Mouse (Mus musculus): Measurements from ENCODE around the gene Dnajb11. TPM values are rescaled to one million over a fixed set of nuclear protein-coding genes. Genes with fewer than 3 reads are reported as not detected.

The Dnajb11 gene
- polyA plus RNA-seq, 1 experiment from 2014 or later: 112 TPM

DNA sequence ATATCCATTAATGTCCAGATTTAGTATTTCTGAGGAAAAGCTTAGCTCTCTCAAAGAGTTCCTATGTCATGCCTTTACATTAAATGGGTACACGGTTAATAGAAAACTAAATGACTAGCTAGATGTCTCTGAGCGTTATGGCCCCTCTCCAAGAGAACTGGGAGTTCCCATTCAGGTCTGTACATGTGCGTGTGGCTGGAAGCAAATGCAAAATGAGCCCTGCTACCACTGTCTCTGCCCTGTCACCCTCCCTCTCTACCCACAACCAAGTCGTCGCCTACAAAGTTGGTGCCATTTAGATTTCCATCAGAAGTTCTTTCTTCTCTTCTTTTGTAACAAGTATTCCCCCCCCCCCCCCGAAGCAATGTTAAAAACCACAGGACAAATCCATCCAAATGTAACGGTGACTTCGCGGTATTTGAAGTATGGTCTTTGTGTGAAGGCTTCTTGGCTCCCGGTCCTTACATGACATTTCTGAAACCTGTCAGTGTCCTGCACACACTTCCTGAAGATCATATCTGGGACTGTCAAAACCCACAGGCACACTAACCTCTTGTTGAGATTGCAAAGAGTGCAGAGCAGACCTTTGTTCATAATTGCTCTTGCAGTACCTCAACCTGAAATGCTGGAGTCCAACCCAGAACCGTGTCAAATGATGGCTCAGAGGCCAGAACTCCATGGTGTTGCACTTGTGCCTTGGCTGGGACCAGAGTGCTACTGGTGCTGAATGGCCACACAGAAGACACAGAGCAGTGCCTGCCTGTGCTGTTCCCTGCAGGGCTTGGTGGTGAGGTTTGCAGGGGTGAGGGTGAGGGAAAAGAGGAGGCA, 33.3 kb downstream of the Dnajb11 start, which contains the start of gene Ahsg:
Gene Ahsg (plus strand): TSS at position 595 of the 828 bp plus-strand sequence.
- no peaks in the 10 kb centered on the region for H3K9me3 ChIP-seq (ENCODE audit: control insufficient read depth, low read length)
- no peaks in the 10 kb centered on the region for H3K4me1 ChIP-seq (ENCODE audit: control insufficient read depth, insufficient read depth, low read length)
- H3K4me2 ChIP-seq (replicated peaks; ENCODE audit: low read depth, low read length): no peak within 1 kb of the TSS
- no peak for ATAC-seq (ENCODE audit: low FRiP score, low TSS enrichment)
- H3K27ac ChIP-seq (ENCODE audit: low read depth, low read length): no peak within 1 kb of the TSS
- H3K4me3 ChIP-seq (ENCODE audit: low read length): no peak within 1 kb of the TSS
- no peaks in the 10 kb centered on the region for H3K27me3 ChIP-seq (ENCODE audit: control insufficient read depth, insufficient read depth, low read length)
- no peaks in the 10 kb centered on the region for H3K36me3 ChIP-seq (ENCODE audit: control insufficient read depth, insufficient read depth, low read length)
- 89% methylated on average over 11 of the region's 11 CpGs for WGBS
- H3K9ac ChIP-seq (ENCODE audit: low read depth, low read length): no peak within 1 kb of the TSS

DNA sequence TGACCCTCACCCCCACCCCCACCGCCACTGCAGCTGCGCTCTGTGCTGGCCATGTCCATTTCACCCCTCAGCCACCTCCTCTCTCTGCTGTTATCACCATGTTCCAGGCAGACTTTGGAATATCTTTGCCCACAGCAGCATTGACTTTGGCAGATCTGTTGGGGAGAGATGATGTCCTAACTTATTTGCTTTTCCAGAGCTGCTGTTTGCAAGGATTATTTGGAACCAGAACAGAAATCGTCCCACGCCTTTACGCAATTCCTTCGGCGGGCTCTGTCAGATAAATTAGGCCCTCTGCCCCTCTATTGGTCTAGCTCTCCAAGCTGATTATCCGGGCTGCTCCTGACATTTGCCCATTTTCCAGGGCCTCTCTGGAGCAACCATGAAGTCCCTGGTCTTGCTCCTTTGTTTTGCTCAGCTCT, 34.1 kb downstream of the Dnajb11 start:
- Histone ChIP-seq H3K4me3 (ENCODE audit: low read length) (no peak overlapping the region), H3K36me3 (ENCODE audit: control insufficient read depth, insufficient read depth, low read length) (no peaks in the 10 kb centered on the region), H3K4me1 (ENCODE audit: control insufficient read depth, insufficient read depth, low read length) (no peaks in the 10 kb centered on the region), H3K9me3 (ENCODE audit: control insufficient read depth, low read length) (no peaks in the 10 kb centered on the region), H3K4me2 (replicated peaks; ENCODE audit: low read depth, low read length) (no peak overlapping the region), H3K9ac (ENCODE audit: low read depth, low read length) (no peak overlapping the region), H3K27ac (ENCODE audit: low read depth, low read length) (no peak overlapping the region), H3K27me3 (ENCODE audit: control insufficient read depth, insufficient read depth, low read length) (no peaks in the 10 kb centered on the region)
- 92% methylated on average over 8 of the region's 8 CpGs for WGBS
- no peak for ATAC-seq (ENCODE audit: low FRiP score, low TSS enrichment)

DNA sequence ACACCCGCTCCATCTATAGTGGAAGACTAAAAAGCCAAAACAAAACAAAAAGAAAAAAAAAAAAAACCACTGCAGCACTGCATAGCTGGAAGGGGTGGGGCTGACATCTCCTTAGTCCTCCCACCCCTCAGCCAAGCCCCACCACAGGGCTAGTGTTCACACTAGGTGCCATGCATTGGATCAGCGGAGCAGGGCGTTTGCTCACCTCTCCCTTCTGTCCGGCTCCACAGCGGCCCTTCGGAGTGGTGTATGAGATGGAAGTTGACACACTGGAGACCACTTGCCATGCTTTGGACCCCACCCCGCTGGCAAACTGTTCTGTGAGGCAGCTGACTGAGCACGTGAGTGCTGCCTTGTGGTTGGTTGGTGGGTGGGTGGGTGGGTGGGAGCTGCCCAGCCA, 36.5 kb downstream of the Dnajb11 start:
- H3K27ac ChIP-seq (ENCODE audit: low read depth, low read length): no peak overlapping the region
- no peaks in the 10 kb centered on the region for H3K4me1 ChIP-seq (ENCODE audit: control insufficient read depth, insufficient read depth, low read length)
- ATAC-seq (ENCODE audit: low FRiP score, low TSS enrichment): no peak
- 70% methylated on average over 7 of the region's 8 CpGs for WGBS
- no peak overlapping the region for H3K4me3 ChIP-seq (ENCODE audit: low read length)
- H3K9me3 ChIP-seq (ENCODE audit: control insufficient read depth, low read length): no peaks in the 10 kb centered on the region
- H3K4me2 ChIP-seq (replicated peaks; ENCODE audit: low read depth, low read length): no peak overlapping the region
- no peaks in the 10 kb centered on the region for H3K27me3 ChIP-seq (ENCODE audit: control insufficient read depth, insufficient read depth, low read length)
- no peaks in the 10 kb centered on the region for H3K36me3 ChIP-seq (ENCODE audit: control insufficient read depth, insufficient read depth, low read length)
- H3K9ac ChIP-seq (ENCODE audit: low read depth, low read length): no peak overlapping the region

DNA sequence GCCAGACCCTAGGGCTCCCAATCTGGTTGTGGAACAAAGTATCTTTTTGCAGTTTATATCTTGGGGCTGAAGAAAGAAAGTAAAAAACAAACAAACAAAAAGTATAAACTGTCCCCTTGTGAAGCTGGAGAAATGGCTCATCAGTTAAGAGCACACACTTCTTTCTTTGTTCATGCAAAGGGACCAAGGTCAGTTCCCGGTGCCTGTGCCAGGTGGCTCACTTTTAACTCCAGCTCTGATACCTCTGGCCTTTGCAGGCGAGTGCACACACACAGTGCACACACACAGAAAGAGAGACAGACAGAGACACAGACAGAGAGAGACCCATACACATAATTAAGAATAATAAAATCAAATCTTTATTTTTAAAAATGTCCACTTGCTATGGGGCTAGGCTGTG, 39.0 kb downstream of the Dnajb11 start:
- H3K36me3 ChIP-seq (ENCODE audit: control insufficient read depth, insufficient read depth, low read length): no peaks in the 10 kb centered on the region
- no peaks in the 10 kb centered on the region for H3K9me3 ChIP-seq (ENCODE audit: control insufficient read depth, low read length)
- no peak overlapping the region for H3K9ac ChIP-seq (ENCODE audit: low read depth, low read length)
- H3K27me3 ChIP-seq (ENCODE audit: control insufficient read depth, insufficient read depth, low read length): no peaks in the 10 kb centered on the region
- ATAC-seq (ENCODE audit: low FRiP score, low TSS enrichment): no peak
- no peaks in the 10 kb centered on the region for H3K4me1 ChIP-seq (ENCODE audit: control insufficient read depth, insufficient read depth, low read length)
- WGBS: 70% methylated on average over 2 of the region's 2 CpGs
- no peak overlapping the region for H3K4me3 ChIP-seq (ENCODE audit: low read length)
- no peak overlapping the region for H3K27ac ChIP-seq (ENCODE audit: low read depth, low read length)
- no peak overlapping the region for H3K4me2 ChIP-seq (replicated peaks; ENCODE audit: low read depth, low read length)

DNA sequence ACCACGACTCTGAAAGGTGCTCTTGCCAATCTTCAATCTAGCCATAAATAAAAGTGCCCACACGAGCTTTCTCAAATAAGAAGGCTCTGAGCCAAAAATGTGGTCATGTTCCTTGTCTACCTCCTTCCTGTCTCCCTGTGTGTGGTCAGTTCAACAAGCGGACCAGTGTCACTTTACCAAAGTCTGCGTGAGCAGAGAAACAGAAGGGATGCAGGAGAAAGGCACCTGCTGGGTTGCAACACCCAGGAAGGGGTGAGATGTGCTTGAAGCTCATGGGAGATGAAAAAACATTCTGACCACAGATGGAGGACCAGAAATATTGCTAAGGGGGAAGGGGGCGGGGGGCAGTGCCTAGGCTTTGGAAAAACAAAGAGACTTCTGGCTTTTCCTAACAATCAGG, 41.7 kb downstream of the Dnajb11 start:
- H3K9me3 ChIP-seq (ENCODE audit: control insufficient read depth, low read length): no peaks in the 10 kb centered on the region
- no peak for ATAC-seq (ENCODE audit: low FRiP score, low TSS enrichment)
- WGBS: 52% methylated on average over 5 of the region's 5 CpGs
- no peaks in the 10 kb centered on the region for H3K36me3 ChIP-seq (ENCODE audit: control insufficient read depth, insufficient read depth, low read length)
- no peak overlapping the region for H3K4me2 ChIP-seq (replicated peaks; ENCODE audit: low read depth, low read length)
- no peak overlapping the region for H3K4me3 ChIP-seq (ENCODE audit: low read length)
- H3K27ac ChIP-seq (ENCODE audit: low read depth, low read length): no peak overlapping the region
- H3K9ac ChIP-seq (ENCODE audit: low read depth, low read length): no peak overlapping the region
- H3K4me1 ChIP-seq (ENCODE audit: control insufficient read depth, insufficient read depth, low read length): no peaks in the 10 kb centered on the region
- H3K27me3 ChIP-seq (ENCODE audit: control insufficient read depth, insufficient read depth, low read length): no peaks in the 10 kb centered on the region

DNA sequence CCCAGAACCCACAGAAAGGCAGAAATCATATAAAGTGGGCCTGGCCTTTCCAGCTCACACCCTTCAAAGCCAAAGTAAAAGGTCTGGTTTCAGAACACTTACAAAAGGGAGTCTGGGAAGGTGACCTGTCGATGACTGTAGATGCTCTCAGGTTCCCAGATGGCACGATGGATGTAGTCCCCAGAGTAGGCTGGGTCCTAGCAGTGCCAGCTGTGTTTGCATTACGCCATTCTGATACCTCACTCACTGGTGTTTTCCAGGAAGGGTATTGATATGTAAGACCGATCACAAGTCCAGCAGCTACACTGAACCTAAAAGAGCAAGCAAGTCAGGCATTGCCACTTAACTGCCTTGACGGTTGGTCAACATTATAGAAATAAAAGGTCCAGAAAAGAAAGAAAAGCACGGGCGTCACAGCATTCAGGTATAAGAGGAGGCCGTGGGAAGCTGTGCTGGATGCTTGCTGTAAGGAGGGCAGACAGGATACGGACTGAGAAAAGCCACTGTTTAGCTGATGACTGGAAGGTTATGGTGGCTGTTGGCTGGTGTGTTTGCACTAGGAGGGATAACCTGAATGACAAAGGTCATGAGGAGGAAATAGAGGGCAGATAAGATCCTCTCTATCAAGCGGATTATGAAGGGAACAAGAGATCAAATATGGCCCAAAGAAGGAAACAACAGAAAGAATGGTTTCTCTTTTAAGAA, 42.4 kb downstream of the Dnajb11 start:
- 76% methylated on average over 10 of the region's 10 CpGs for WGBS
- ATAC-seq (ENCODE audit: low FRiP score, low TSS enrichment): no peak
- Histone ChIP-seq H3K27ac (ENCODE audit: low read depth, low read length) (no peak overlapping the region), H3K4me2 (replicated peaks; ENCODE audit: low read depth, low read length) (no peak overlapping the region), H3K27me3 (ENCODE audit: control insufficient read depth, insufficient read depth, low read length) (no peaks in the 10 kb centered on the region), H3K9ac (ENCODE audit: low read depth, low read length) (no peak overlapping the region), H3K36me3 (ENCODE audit: control insufficient read depth, insufficient read depth, low read length) (no peaks in the 10 kb centered on the region), H3K4me3 (ENCODE audit: low read length) (no peak overlapping the region), H3K9me3 (ENCODE audit: control insufficient read depth, low read length) (no peaks in the 10 kb centered on the region), H3K4me1 (ENCODE audit: control insufficient read depth, insufficient read depth, low read length) (no peaks in the 10 kb centered on the region)

DNA sequence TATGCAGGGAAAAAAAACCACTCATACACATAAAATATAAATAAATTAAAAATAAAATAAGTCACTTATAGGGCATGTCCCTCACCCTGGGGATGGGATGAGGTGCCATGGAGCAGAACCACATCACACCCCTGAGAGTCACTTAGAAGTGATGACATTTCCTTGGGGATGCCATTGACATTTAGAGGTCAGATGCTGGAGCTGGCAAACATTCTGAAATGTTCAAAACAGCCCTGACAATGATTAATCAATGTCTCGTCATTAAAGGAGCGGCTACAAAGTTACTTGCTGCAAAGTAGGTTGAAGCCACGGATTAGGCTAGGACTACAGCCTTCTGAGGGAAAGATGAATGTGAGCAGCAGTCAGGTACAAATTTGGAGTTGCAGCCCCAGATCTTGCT, 43.7 kb downstream of the Dnajb11 start:
- Histone ChIP-seq H3K27me3 (ENCODE audit: control insufficient read depth, insufficient read depth, low read length) (no peaks in the 10 kb centered on the region), H3K4me3 (ENCODE audit: low read length) (no peak overlapping the region), H3K4me1 (ENCODE audit: control insufficient read depth, insufficient read depth, low read length) (no peaks in the 10 kb centered on the region), H3K36me3 (ENCODE audit: control insufficient read depth, insufficient read depth, low read length) (no peaks in the 10 kb centered on the region), H3K4me2 (replicated peaks; ENCODE audit: low read depth, low read length) (no peak overlapping the region), H3K9me3 (ENCODE audit: control insufficient read depth, low read length) (no peaks in the 10 kb centered on the region), H3K27ac (ENCODE audit: low read depth, low read length) (no peak overlapping the region), H3K9ac (ENCODE audit: low read depth, low read length) (no peak overlapping the region)
- ATAC-seq (ENCODE audit: low FRiP score, low TSS enrichment): no peak
- 73% methylated on average over 3 of the region's 3 CpGs for WGBS

DNA sequence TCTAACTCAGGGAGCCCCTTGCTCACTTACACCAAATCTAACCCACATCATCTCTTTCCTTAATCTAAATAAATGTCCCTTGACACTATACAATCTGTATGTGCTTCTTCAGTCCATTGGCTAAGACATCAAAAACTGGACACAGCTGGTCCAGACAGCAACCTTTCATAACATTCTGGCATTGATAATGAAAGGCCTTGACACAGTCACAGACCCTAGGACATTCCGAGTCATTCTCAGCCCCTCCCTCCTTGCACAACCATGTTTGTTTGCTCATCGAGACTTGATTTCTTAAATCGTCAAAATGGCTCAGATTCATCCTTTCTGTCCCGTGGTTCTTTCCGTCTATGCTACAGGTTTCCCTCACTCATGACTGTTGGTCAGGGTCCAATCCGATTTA, 51.6 kb downstream of the Dnajb11 start:
- no peak overlapping the region for H3K4me2 ChIP-seq (replicated peaks; ENCODE audit: low read depth, low read length)
- no peak overlapping the region for H3K4me3 ChIP-seq (ENCODE audit: low read length)
- WGBS: 91% methylated on average over 6 of the region's 6 CpGs
- H3K36me3 ChIP-seq (ENCODE audit: control insufficient read depth, insufficient read depth, low read length): no peaks in the 10 kb centered on the region
- no peaks in the 10 kb centered on the region for H3K4me1 ChIP-seq (ENCODE audit: control insufficient read depth, insufficient read depth, low read length)
- no peak overlapping the region for H3K9ac ChIP-seq (ENCODE audit: low read depth, low read length)
- H3K9me3 ChIP-seq (ENCODE audit: control insufficient read depth, low read length): no peaks in the 10 kb centered on the region
- no peak for ATAC-seq (ENCODE audit: low FRiP score, low TSS enrichment)
- no peaks in the 10 kb centered on the region for H3K27me3 ChIP-seq (ENCODE audit: control insufficient read depth, insufficient read depth, low read length)
- no peak overlapping the region for H3K27ac ChIP-seq (ENCODE audit: low read depth, low read length)

DNA sequence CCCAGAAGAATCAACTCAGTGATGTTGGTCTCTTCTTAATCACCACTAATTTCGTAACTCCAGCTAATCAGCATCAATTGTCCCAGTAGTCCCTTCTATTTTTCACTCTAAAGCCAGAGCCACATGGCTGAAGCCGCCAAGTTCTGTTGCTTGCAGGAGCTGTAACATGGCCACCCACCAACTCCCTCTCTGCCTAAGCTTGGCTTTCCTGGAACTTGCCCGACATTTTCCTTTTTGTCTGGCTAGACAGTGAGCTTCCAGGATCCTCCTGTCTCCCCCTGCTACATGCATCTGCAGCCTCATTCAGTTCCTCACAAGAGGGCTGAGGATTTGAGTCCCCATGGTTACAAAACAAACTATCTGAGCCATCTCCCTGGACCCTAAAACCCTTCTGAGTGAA, 54.3 kb downstream of the Dnajb11 start:
- H3K9ac ChIP-seq (ENCODE audit: low read depth, low read length): no peak overlapping the region

More for the DNA sequence above, 54.3 kb downstream of the Dnajb11 start:
- Histone ChIP-seq H3K27me3 (ENCODE audit: control insufficient read depth, insufficient read depth, low read length) (no peaks in the 10 kb centered on the region), H3K4me1 (ENCODE audit: control insufficient read depth, insufficient read depth, low read length) (no peaks in the 10 kb centered on the region), H3K4me3 (ENCODE audit: low read length) (no peak overlapping the region), H3K36me3 (ENCODE audit: control insufficient read depth, insufficient read depth, low read length) (no peaks in the 10 kb centered on the region), H3K9me3 (ENCODE audit: control insufficient read depth, low read length) (0 out of 2 replicates have a peak, but pooled peaks cover 3% of the 10 kb centered on the region), H3K27ac (ENCODE audit: low read depth, low read length) (no peak overlapping the region), H3K4me2 (replicated peaks; ENCODE audit: low read depth, low read length) (no peak overlapping the region)
- ATAC-seq (ENCODE audit: low FRiP score, low TSS enrichment): no peak
- 93% methylated on average over 3 of the region's 3 CpGs for WGBS

All from kidney, embryonic 14.5 days (tissue).